Mouse (Mus musculus) lung, adult 2 months (tissue): ENCODE data around the gene Gpc6. TPM values are rescaled to one million over a fixed set of nuclear protein-coding genes. Genes with fewer than 3 reads are reported as not detected.

Source experiments
- DNase-seq: peaks from one replicate; pipeline ENCODE4 v3.0.0; 2022
- H3K4me1 ChIP-seq: fragments of 200-500 bp; 2 replicates; pipeline ENCODE4 v1.6.1; 2011; ENCODE audit warnings: low read length; ENCODE audit not compliant: control insufficient read depth, insufficient read depth
- H3K4me3 ChIP-seq: fragments of 200-500 bp; replicated peaks from 2 replicates; pipeline ENCODE3; 2011; ENCODE audit warnings: low read depth, mild to moderate bottlenecking, control low read depth, low read length; ENCODE audit errors: extremely low read depth
- CTCF ChIP-seq: fragments of 200-500 bp; IDR thresholded peaks from 2 replicates; pipeline ENCODE4 v1.5.1; 2011; ENCODE audit warnings: mild to moderate bottlenecking, low read length, control low read depth; ENCODE audit not compliant: insufficient read depth
- POLR2A ChIP-seq: fragments of 200-500 bp; IDR thresholded peaks from 2 replicates; pipeline ENCODE4 v1.6.1; 2011; ENCODE audit warnings: low read depth, mild to moderate bottlenecking, control low read depth, low read length, borderline replicate concordance; ENCODE audit errors: extremely low read depth
- WGBS: fragments of 180-500 bp; shearing (Covaris S2); methylation state at CpG from one replicate; pipeline ENCODE4 v1.1.7; 2018; 5-methylcytosine and 5-hydroxymethylcytosine counted together
- polyA plus RNA-seq: library from polyadenylated mRNA; depleted of rRNA; stranded (reverse); fragments of >200 nt; gene quantifications from 2 replicates; pipeline ENCODE4 v1.2.3, GENCODE M21; 2012

Gene Gpc6
- polyA plus RNA-seq, 1 experiment = 2.4 TPM

DNA sequence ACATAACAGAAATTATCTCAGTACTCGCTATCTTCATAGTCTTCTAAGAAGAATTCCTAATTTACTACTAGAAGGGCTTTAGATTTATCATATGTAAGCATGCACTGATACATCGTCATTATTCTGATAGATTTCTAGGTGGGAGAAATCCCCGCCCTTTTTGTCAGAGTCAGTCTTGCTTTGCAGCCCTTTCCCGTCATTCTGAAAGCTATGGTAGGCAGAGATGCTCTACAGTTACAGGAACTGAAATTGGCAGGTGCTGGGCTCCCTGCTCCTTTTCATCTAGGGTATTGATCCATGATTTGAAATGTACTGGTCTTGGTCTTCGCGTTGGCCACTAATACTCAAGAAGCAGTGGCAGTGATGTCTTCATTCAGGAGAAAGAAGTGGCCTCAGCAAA lies 22.3 kb downstream of the Gpc6 start:
- DNase-seq = no peak
- H3K4me1 ChIP-seq = no peaks in the 10 kb centered on the region
- WGBS = 91% methylated on average over 6 of the region's 6 CpGs
- no peak for TF ChIP-seq POLR2A
- TF ChIP-seq CTCF = no peak
- no peak overlapping the region for H3K4me3 ChIP-seq

DNA sequence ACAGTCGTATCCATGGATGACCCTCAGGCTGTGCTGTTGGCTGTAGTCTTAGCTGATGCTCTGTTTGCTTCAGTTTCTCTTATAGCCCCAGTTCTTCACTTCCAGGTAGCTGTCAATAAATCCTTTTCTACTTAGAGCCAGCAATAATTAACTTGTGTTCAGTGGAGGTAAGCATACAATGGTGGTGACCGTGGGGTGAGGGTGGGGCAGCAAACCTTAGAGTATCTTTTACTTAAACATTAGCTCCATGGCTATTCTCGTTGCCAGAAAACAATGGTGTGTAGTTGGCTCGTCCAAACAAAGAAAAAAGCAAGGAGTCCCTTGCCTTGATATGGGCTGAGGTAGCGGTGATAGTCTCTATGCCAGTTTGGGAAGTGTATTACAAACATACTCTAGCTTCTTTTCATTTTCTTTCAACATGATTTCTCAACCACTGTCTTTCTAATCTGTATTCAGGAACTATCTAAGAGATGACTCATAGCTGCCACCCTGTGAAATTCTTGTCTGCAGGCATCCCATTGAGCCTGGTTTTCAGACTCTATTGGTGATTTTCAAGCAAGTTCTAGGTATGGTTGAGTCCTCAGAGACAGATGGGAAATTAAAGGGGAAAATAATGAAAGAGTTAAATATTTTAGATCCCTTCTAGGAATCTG lies 22.9 kb downstream of the Gpc6 start:
- TF ChIP-seq POLR2A (no peak), CTCF (no peak)
- DNase-seq = no peak
- Histone ChIP-seq H3K4me1 (no peaks in the 10 kb centered on the region), H3K4me3 (no peak overlapping the region)
- 55% methylated on average over 5 of the region's 5 CpGs for WGBS

DNA sequence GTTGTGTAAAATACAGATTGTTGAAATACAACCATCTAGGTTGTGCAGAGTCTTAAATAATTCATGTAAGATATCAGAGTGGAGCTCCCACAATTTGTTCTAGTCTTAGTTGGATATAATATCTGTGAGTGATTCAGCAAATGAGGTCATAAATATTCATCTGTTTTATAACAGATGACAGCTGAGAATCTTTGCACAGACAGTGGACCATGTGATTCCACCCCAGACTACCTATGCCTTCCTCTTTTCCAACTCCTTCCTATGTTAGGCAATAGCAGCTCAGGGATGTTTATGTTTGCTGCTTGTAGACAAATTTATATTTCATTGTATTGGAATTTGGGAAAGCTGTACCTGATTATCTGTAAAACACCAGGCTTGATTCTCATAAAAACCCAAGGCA lies 32.0 kb downstream of the Gpc6 start:
- DNase-seq = no peak
- no peak overlapping the region for H3K4me3 ChIP-seq
- TF ChIP-seq POLR2A (no peak), CTCF (no peak)
- no peaks in the 10 kb centered on the region for H3K4me1 ChIP-seq

DNA sequence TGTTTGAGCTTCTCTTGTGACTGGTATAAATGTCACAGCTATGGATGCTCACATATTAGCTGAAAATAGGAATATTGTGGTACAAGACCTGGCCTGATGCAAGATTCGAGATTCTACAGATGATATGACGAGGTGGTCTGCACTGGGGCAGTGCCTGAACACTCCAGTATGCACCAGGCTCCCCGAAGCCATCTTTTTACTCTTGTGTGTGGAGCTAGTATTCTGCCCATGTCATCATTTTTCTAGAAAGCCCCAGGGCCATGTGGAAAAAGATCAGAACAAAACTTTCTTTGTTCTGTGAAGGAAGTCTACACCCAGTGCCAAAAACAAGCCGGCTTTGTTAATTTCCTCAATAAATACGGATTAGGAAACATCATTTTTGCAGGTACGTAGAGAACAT lies 39.7 kb downstream of the Gpc6 start:
- no peak for DNase-seq
- TF ChIP-seq CTCF (no peak), POLR2A (no peak)
- WGBS = 60% methylated on average over 6 of the region's 6 CpGs
- Histone ChIP-seq H3K4me3 (no peak overlapping the region), H3K4me1 (no peaks in the 10 kb centered on the region)

DNA sequence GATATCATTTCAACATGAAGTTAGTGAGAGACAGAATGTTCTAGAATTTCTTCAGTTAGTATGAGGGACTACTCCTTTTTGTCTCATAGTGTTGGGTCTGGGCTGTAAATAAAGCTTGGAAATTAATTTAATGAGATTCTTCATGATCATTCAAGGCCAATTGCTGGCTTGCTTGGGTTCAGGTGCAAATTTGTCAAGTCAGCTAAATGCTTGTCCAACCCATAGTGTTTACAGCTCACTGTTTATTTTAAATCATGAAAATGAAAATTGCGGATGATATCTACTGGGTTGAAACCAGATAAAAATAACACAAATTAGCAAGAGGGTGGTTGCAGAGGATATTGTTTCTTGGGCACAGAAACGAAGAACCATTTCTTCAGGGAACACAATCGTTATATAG lies 49.6 kb downstream of the Gpc6 start:
- TF ChIP-seq POLR2A = no peak
- TF ChIP-seq CTCF = no peak
- no peak for DNase-seq
- Histone ChIP-seq H3K4me3 (no peak overlapping the region), H3K4me1 (no peaks in the 10 kb centered on the region)
- WGBS = 81% methylated on average over 3 of the region's 3 CpGs

DNA sequence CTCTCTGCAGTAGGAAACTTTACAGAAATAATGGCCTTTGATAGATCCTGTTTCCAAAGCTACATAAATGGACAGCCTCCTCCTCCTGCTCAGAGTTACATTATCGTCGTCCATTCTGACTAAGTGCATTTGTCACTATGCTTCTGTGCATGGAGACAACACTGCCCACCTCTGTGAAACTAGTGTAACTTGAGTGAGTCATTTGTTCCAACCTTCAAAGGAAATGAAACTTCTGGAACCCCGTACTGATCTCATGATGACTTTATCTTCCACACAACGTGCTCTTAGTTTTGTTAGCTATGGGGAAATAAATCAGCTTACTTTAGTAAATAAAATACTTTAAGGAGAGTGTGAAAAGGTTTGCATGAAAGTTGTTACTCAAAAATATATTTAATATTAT lies 50.1 kb downstream of the Gpc6 start:
- 42% methylated on average over 4 of the region's 4 CpGs for WGBS
- no peak for DNase-seq
- no peak overlapping the region for H3K4me3 ChIP-seq
- no peaks in the 10 kb centered on the region for H3K4me1 ChIP-seq
- TF ChIP-seq CTCF (no peak), POLR2A (no peak)

DNA sequence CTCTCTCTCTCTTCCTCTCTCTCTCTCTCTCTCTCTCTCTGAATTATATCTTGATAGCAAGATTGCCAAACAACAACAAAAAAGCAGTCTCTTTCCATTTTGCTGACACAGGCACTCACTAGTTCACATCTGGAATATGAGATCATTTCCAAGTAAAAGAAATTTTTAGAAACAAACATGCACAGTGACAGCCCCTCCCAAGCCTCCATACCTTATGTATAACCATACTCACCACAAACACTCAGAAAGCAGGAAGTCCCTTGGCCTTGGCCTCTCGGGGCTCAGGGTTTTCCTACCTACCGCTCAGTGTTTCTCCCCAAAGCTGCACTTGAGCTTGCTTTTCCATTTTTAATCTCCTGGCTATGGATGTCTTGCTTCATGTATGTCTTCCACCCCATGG lies 52.1 kb downstream of the Gpc6 start:
- DNase-seq = no peak
- TF ChIP-seq POLR2A (no peak), CTCF (no peak)
- Histone ChIP-seq H3K4me3 (no peak overlapping the region), H3K4me1 (no peaks in the 10 kb centered on the region)
- 43% methylated on average over 2 of the region's 2 CpGs for WGBS

DNA sequence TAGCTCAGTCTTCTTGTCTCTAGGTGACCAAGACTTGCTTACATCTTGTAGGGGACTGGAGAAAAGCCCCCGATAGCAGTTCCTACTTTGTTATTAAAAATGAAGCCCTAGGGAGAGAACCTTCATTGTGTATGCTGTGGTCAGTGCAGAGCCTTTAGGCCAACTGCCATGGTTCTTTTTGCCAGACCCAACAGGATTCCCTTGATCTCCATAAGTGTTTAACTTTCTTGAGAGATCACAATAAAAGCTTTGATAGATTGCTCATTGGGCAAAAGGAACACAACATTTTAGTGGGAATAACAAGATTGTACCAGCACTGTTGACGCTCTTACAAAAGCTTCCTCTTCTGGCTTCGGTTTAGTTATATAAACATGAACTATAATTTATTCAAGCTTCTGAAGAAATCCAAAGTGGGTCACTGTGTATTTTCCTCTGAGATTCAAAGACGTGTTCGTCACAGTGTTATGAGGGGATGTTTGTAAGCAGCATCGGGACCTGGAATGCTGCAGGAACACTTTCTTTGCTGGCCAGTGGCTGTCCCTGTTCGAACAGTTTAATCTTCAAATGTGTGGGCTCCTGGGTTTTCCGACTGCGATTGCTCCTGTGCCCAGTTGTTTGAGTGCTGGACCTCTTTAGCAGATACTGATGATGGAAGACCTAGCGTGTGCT lies 54.7 kb downstream of the Gpc6 start:
- WGBS = 58% methylated on average over 10 of the region's 10 CpGs
- no peak for DNase-seq
- Histone ChIP-seq H3K4me1 (no peaks in the 10 kb centered on the region), H3K4me3 (no peak overlapping the region)
- TF ChIP-seq CTCF = no peak
- TF ChIP-seq POLR2A = no peak

DNA sequence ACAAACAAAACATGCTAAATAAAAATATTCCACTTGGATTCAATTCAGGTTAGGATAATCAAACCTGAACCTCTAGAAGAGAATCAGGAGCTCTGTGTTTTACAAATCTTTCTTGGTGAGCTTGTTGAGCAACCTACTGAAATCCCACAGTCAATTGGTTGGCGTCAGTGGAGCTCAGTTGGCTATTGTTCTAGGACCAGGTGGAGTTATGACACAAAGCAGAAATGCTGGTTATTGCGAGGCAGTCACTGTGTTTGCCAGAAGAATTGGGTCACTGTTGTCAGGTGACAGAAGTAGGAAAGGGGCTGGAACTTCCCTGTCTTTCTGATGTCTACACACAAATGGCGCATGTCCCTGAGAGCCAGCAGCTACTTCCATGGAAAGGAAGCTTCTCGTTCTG lies 56.6 kb downstream of the Gpc6 start:
- 74% methylated on average over 4 of the region's 4 CpGs for WGBS
- H3K4me3 ChIP-seq = no peak overlapping the region
- no peaks in the 10 kb centered on the region for H3K4me1 ChIP-seq
- no peak for DNase-seq
- TF ChIP-seq POLR2A (no peak), CTCF (no peak)

DNA sequence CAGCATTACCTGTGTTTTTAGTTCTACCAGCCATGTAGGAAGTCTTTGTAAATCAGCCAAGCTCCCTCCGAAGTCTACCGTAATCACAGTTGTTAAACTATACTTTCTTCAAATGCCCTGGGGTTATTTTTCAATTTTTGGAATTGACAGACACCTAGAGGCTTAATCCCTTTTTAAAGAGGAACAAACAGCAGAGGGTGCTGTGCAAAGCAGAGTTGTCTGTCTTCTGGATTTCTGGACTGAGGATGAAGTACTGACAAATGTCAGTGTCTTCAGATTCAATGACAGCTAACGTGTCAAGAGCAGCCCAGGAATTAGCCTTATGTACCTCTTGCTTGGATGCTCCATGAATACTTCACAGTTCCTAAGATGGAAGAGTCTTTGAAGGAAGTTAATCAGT lies 62.2 kb downstream of the Gpc6 start:
- DNase-seq = no peak
- 79% methylated on average over 3 of the region's 3 CpGs for WGBS
- H3K4me1 ChIP-seq = no peaks in the 10 kb centered on the region
- H3K4me3 ChIP-seq = no peak overlapping the region
- TF ChIP-seq CTCF = no peak
- TF ChIP-seq POLR2A = no peak
